Mouse (Mus musculus): ENCODE data around the gene Zer1.

The Zer1 gene

GRCm38 (mm10) chr2:30091521-30091920 is 32.9 kb downstream of the Zer1 start:
- in situ Hi-C loops (cut with MboI; ENCODE audit: low pct_unique_long_range_greater_than_20kb in 1 of 2, low sequenced_read_pairs in 2 of 2, unreplicated experiment in 1 of 2), result no loop called here

- in situ Hi-C loops (cut with MboI; ENCODE audit: low pct_unique_long_range_greater_than_20kb in 1 of 2, low sequenced_read_pairs in 2 of 2, unreplicated experiment in 1 of 2), result no loop called here
Observed at GRCm38 (mm10) chr2:30087310-30087709, 37.1 kb downstream of the Zer1 start.

- in situ Hi-C loops (cut with MboI; ENCODE audit: low pct_unique_long_range_greater_than_20kb in 1 of 2, low sequenced_read_pairs in 2 of 2, unreplicated experiment in 1 of 2), result no loop called here
Observed at GRCm38 (mm10) chr2:30084632-30085031, 39.8 kb downstream of the Zer1 start.

DNA sequence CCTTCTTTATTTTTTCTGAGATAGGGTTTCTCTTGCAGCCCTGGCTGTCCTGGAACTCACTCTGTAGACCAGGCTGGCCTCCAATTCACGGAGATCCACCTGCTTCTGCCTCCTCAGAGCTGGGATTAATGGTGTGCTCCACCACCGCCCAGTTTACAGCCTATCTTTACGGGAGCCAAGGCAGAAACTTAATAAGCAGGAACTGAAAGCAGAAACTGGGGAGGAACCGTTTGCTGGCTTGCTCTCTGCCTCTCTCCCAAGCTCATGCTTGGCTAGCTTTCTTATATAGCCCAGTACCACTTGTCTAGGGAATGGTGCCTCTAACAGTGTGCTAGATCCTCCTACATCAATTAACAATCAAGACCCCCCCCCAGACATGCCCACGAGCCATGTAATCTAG is 40.3 kb downstream of the Zer1 start:
- in situ Hi-C loops (cut with MboI; ENCODE audit: low pct_unique_long_range_greater_than_20kb in 1 of 2, low sequenced_read_pairs in 2 of 2, unreplicated experiment in 1 of 2), result no loop called here

DNA sequence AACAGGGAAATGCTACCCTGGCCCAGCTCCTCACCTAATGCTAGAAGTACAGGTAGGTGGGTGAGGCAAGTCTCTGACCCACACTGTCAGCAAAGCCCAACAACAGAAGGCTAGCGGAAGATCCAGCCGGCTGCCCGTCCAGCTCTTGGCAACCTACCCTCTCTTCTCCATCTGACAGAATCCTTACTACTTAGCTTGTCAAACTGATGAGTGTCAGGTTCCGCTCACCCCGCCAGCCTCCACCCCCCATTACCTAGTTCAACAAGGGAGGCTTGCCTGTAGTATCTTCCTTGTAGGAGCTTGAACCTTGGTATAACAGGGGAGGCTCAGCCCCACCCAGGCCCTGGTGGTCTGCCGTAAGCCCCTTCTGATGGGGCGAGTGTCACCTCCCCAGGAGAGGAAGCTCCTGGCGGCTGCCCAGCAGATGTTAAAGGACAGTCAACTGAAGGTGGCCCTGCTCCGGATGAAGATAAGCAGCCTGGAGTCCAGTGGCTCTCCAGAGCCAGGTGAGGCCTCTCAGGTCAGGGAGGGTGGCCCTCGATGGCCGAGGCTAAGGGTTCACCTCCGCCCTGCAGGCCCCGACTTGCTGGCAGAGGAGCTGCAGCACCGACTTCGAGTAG is 44.1 kb downstream of the Zer1 start:
- in situ Hi-C loops (cut with MboI; ENCODE audit: low pct_unique_long_range_greater_than_20kb in 1 of 2, low sequenced_read_pairs in 2 of 2, unreplicated experiment in 1 of 2), result no loop called here

GRCm38 (mm10) chr2:30078760-30079159 is 45.6 kb downstream of the Zer1 start:
- in situ Hi-C loops (cut with MboI; ENCODE audit: low pct_unique_long_range_greater_than_20kb in 1 of 2, low sequenced_read_pairs in 2 of 2, unreplicated experiment in 1 of 2), result no loop called here

DNA sequence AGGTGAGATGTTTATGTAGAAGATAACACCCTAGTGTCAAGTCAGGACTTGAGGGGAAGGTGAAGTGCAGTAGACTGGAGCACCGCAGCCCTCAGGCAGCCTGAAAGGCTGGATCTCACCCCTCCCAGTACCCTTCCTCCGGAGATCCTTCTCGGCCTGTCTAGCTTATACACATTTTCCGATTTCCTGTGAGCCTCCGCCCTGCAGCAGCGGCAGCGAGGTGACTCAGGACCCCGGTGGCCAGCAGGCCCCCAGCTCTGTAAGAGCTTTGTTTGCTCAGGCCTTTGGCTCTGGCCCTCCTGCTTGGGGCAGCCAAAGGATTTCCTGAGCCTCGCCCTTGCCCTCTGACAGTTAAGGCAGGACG is 46.1 kb downstream of the Zer1 start:
- in situ Hi-C loops (cut with MboI; ENCODE audit: low pct_unique_long_range_greater_than_20kb in 1 of 2, low sequenced_read_pairs in 2 of 2, unreplicated experiment in 1 of 2), result no loop called here

GRCm38 (mm10) chr2:30077502-30078348 is 46.7 kb downstream of the Zer1 start, which contains the start of gene Pkn3:
Gene Pkn3, plus strand, starts transcription at chr2:30077684.
- in situ Hi-C loops (cut with MboI; ENCODE audit: low pct_unique_long_range_greater_than_20kb in 1 of 2, low sequenced_read_pairs in 2 of 2, unreplicated experiment in 1 of 2), result no loop called here

GRCm38 (mm10) chr2:30076959-30077358 is 47.4 kb downstream of the Zer1 start:
- in situ Hi-C loops (cut with MboI; ENCODE audit: low pct_unique_long_range_greater_than_20kb in 1 of 2, low sequenced_read_pairs in 2 of 2, unreplicated experiment in 1 of 2), result no loop called here

- in situ Hi-C loops (cut with MboI; ENCODE audit: low pct_unique_long_range_greater_than_20kb in 1 of 2, low sequenced_read_pairs in 2 of 2, unreplicated experiment in 1 of 2), result no loop called here
Observed at GRCm38 (mm10) chr2:30076439-30076838, 47.9 kb downstream of the Zer1 start.

- in situ Hi-C loops (cut with MboI; ENCODE audit: low pct_unique_long_range_greater_than_20kb in 1 of 2, low sequenced_read_pairs in 2 of 2, unreplicated experiment in 1 of 2), result no loop called here
Observed at GRCm38 (mm10) chr2:30075625-30076024, 48.8 kb downstream of the Zer1 start.

DNA sequence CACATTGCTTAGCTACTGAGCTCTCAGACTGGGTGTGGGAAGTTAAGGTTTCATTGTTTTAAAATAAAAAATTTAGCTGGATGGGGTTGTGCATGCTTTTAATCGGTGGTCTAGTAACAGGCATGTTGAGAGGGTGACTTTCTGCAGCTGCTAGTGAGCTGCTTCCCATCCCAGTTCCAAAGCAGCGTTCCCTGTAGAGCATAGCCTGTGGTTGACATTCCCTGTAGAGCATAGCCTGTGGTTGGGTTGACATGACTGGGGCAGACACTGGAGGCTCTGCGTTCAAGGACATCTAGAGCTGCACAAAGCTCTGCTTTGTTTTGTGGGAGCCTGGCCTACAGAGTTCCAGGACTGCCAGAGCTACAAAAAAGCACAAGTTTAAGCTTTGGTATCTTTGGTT is 51.1 kb downstream of the Zer1 start:
- in situ Hi-C loops (cut with MboI; ENCODE audit: low pct_unique_long_range_greater_than_20kb in 1 of 2, low sequenced_read_pairs in 2 of 2, unreplicated experiment in 1 of 2), result no loop called here

DNA sequence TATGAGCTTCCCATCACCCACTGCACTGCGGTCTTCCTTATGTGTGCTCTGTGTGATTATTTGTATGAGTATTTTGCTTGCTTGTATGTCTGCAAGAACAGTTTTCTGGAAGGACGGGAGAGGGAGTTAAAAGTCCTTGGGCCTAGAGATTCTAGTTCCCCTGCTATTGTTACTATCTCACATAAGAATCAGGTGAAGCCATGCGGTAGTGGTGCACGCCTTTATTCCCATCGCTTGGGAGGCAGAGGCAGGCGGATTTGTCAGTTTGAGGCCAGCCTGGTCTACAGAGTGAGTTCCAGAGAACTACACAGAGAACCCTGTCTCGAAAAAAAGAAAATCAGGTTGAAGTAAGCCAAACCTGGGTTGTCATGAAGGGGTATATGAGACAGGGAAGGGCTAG is 51.5 kb downstream of the Zer1 start:
- in situ Hi-C loops (cut with MboI; ENCODE audit: low pct_unique_long_range_greater_than_20kb in 1 of 2, low sequenced_read_pairs in 2 of 2, unreplicated experiment in 1 of 2), result no loop called here

- in situ Hi-C loops (cut with MboI; ENCODE audit: low pct_unique_long_range_greater_than_20kb in 1 of 2, low sequenced_read_pairs in 2 of 2, unreplicated experiment in 1 of 2), result no loop called here
Observed at GRCm38 (mm10) chr2:30067962-30068361, 56.4 kb downstream of the Zer1 start.

DNA sequence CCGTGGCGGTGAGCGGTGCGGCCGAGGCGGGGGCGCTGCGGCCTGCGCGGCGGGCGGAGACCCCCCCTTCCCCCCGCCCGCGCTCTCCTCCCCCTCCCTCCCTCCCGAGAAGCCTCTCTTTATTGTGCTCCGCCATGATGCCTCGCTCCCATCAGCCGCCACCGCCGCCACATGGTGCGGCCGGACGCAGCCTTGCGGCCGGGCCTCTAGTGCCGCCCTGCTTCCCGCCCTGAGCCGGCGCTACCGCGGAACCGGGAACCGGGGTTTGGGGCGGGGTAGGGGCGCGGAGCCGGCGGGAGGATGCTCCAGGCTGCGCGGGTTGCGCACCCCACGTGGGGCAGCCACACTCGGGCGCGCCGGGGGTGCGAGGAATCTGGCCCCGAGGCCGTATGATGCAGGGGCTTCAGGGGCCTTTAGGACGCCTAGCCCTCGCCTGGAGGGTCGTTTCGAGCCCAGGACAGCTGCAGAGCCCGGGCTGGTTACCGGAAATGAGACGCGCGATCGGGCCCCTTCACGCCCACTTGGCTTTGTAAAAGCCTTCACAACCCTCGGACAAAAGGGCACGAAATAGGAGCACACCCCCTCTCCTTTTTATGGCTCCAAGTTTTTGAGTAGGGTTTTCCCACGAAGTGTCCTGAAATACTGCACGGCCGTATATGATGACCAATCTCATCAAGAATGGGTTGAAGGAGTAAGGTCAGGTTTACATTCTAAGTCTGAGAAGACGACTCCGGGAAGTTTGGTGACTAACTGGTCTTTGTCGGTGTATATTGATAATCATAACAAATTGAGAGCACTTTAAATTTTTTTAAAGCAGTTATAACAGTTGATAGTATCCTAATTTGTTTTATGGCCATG is 57.1 kb downstream of the Zer1 start:
- in situ Hi-C loops (cut with MboI; ENCODE audit: low pct_unique_long_range_greater_than_20kb in 1 of 2, low sequenced_read_pairs in 2 of 2, unreplicated experiment in 1 of 2), result no loop called here

DNA sequence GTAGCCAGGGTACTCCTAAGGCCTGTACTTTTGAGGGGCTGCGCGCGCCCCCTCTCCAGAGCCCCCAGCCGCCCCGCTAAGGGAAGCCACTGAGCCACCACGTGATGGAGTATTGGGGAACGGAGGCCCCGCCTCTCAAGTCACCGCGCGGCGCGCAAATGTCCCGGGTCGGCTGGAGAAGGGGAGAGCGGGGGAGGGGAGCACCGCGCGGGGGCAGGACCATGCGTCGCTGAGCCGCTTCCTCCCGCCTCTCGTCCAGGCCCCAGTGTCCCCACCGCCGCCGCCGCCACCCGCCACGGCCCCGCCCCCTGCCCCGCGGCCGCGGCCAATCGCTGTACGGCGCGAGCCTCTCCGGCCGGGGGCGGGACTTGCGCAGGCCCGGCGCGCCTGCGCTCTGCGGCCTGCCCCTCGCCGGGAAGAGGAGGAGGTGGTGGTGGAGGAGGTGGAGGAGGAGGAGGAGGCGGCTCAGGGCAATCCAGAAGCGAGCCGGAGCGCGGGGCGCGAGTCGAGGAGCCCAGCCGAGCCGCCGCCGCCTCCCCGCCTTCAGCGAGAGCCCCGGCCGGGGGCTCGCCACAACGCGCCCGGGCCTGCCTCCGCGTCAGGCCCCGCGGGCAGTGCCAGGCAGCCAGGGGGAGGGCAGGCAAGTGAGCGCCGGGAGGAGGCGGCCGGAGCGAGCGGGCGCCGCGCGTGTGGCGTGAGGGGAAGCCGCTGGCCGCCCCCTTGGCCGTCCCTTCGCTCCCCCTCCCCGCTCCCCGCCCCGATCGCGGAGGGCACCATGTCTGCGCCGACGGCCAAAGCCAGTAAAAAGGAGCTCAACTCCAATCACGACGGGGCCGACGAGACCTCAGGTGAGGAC is 58.1 kb downstream of the Zer1 start:
- in situ Hi-C loops (cut with MboI; ENCODE audit: low pct_unique_long_range_greater_than_20kb in 1 of 2, low sequenced_read_pairs in 2 of 2, unreplicated experiment in 1 of 2), result no loop called here

DNA sequence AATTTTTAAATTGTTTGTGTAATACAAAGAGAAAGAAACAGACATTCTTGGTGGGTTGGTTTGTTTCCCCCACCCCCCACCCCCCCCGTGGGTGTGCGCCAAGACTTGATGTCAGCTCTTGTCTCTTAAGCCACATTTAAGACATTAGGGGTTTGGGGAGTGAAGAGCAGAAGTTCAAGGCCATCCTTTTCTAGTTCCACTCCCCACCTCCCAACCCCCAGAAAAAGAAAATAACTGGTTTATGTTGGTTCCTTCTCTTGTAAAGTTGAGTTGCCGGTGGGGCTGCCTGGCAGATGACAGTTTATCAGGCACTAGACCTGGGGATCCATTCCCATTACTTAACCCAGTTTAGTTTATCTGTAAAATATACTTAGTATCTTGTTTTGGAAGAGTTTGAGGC is 60.1 kb downstream of the Zer1 start:
- in situ Hi-C loops (cut with MboI; ENCODE audit: low pct_unique_long_range_greater_than_20kb in 1 of 2, low sequenced_read_pairs in 2 of 2, unreplicated experiment in 1 of 2), result no loop called here

- in situ Hi-C loops (cut with MboI; ENCODE audit: low pct_unique_long_range_greater_than_20kb in 1 of 2, low sequenced_read_pairs in 2 of 2, unreplicated experiment in 1 of 2), result no loop called here
Observed at GRCm38 (mm10) chr2:30063791-30064190, 60.6 kb downstream of the Zer1 start.

Measured in mouse embryonic stem cell (cell line).